In genomic region chr14:10364281-10364680, GRCm38 (mm10) we compare ENCODE assay signal across 26 mouse cellular contexts.
"Had no signal": no experiment of that assay in that cellular context is flagged by ENCODE, and none has a peak within 500 bp of the region (broad histone marks: within the 10 kb centered on the region; RNA-seq: fewer than 3 reads in every experiment).

No protein-coding gene starts in this region.

- H3K27me3 ChIP-seq: heart, embryonic 12.5 days; hindbrain, embryonic 12.5 days; intestine, embryonic 15.5 days; limb, embryonic 13.5 days; limb, embryonic 15.5 days; liver, embryonic 13.5 days had no signal

- H3K36me3 ChIP-seq: heart, embryonic 10.5 days; heart, embryonic 12.5 days; hindbrain, embryonic 10.5 days; hindbrain, embryonic 12.5 days; intestine, embryonic 15.5 days; limb, embryonic 13.5 days; limb, embryonic 15.5 days; liver, embryonic 13.5 days had no signal

- ATAC-seq: hindbrain, embryonic 16.5 days; inflammation-experienced regulatory T-cells, adult 6 months; intestine, embryonic 15.5 days; intestine, postnatal 0 days had no signal

- H3K9ac ChIP-seq: heart, embryonic 12.5 days; hindbrain, embryonic 12.5 days; hindbrain, embryonic 14.5 days; intestine, embryonic 15.5 days; limb, embryonic 13.5 days; limb, embryonic 15.5 days; liver, embryonic 13.5 days had no signal

- H3K4me1 ChIP-seq: heart, embryonic 10.5 days; heart, embryonic 12.5 days; hindbrain, embryonic 10.5 days; hindbrain, embryonic 12.5 days; intestine, embryonic 15.5 days; limb, embryonic 13.5 days; limb, embryonic 15.5 days; liver, embryonic 13.5 days had no signal

- H3K27ac ChIP-seq: heart, embryonic 10.5 days; hindbrain, embryonic 10.5 days; hindbrain, embryonic 12.5 days; hindbrain, embryonic 14.5 days; intestine, embryonic 15.5 days; layer of hippocampus, adult 2 months; limb, embryonic 13.5 days; limb, embryonic 15.5 days; liver, embryonic 13.5 days had no signal

- DNase-seq: gastrocnemius, postnatal 14 days; gastrocnemius, postnatal 36 days; heart, adult 18-20 months; heart, postnatal 10 days; heart, postnatal 4 days; kidney, adult 18-20 months; kidney, adult 8-10 months; kidney, postnatal 10 days; kidney, postnatal 25 days; kidney, postnatal 4 days; layer of hippocampus, postnatal 36 days; left cerebral cortex, postnatal 4 days; liver, embryonic 13.5 days had no signal

- H3K4me2 ChIP-seq: heart, embryonic 12.5 days; hindbrain, embryonic 12.5 days; hindbrain, embryonic 14.5 days; intestine, embryonic 15.5 days; limb, embryonic 13.5 days; limb, embryonic 15.5 days; liver, embryonic 11.5 days; liver, embryonic 13.5 days had no signal

- H3K9me3 ChIP-seq: heart, embryonic 10.5 days; heart, embryonic 12.5 days; hindbrain, embryonic 10.5 days; hindbrain, embryonic 12.5 days; intestine, embryonic 15.5 days; limb, embryonic 13.5 days; limb, embryonic 15.5 days; liver, embryonic 13.5 days had no signal

- H3K4me3 ChIP-seq: heart, embryonic 10.5 days; heart, embryonic 12.5 days; hindbrain, embryonic 10.5 days; hindbrain, embryonic 12.5 days; intestine, embryonic 15.5 days; layer of hippocampus, adult 2 months; limb, embryonic 13.5 days; limb, embryonic 15.5 days; liver, embryonic 13.5 days had no signal
